Mouse (Mus musculus) heart, postnatal 0 days (tissue): ENCODE results near the gene Gpr152. TPM values are rescaled to one million over a fixed set of nuclear protein-coding genes. Genes with fewer than 3 reads are reported as not detected.

Source experiments
- ATAC-seq: fragments of 200-750 bp; cut with Nextera tagmentation; 2 replicates; pipeline ENCODE4 v1.8.0; 2017; ENCODE audit warnings: low read depth, moderate number of reproducible peaks, moderate library complexity; ENCODE audit not compliant: insufficient read depth
- DNase-seq: peaks from one replicate; pipeline ENCODE4 v3.0.0-alpha.2; 2016; ENCODE audit warnings: low spot score
- H3K27ac ChIP-seq: fragments of 300-500 bp; sonication (generic); 2 replicates; pipeline ENCODE4 v1.5.1; 2014; ENCODE audit warnings: low read depth, mild to moderate bottlenecking
- H3K27me3 ChIP-seq: fragments of 300-500 bp; sonication (generic); 2 replicates; pipeline ENCODE4 v1.6.1; 2014; ENCODE audit warnings: low read length, mixed read lengths; ENCODE audit not compliant: control insufficient read depth, insufficient read depth
- H3K36me3 ChIP-seq: fragments of 300-500 bp; sonication (generic); replicated peaks from 2 replicates; pipeline ENCODE4 v1.6.1; 2014; ENCODE audit warnings: low read length, mixed read lengths; ENCODE audit not compliant: control insufficient read depth, insufficient read depth
- H3K4me1 ChIP-seq: fragments of 300-500 bp; sonication (generic); 2 replicates; pipeline ENCODE4 v1.6.1; 2014; ENCODE audit warnings: antibody characterized with exemption; ENCODE audit not compliant: control insufficient read depth, insufficient read depth
- H3K4me2 ChIP-seq: fragments of 300-500 bp; sonication (generic); 2 replicates; pipeline ENCODE4 v1.6.1; 2014; ENCODE audit warnings: low read depth, mild to moderate bottlenecking, low read length, moderate library complexity
- H3K4me3 ChIP-seq: fragments of 300-500 bp; sonication (generic); 2 replicates; pipeline ENCODE4 v1.5.1; 2014; ENCODE audit warnings: low read depth, low read length
- H3K9ac ChIP-seq: fragments of 300-500 bp; sonication (generic); replicated peaks from 2 replicates; pipeline ENCODE4 v1.6.1; 2014; ENCODE audit warnings: low read depth, low read length, mixed read lengths
- H3K9me3 ChIP-seq: fragments of 300-500 bp; sonication (generic); replicated peaks from 2 replicates; pipeline ENCODE4 v1.6.1; 2016; ENCODE audit warnings: low read length; ENCODE audit not compliant: control insufficient read depth
- CTCF ChIP-seq: IDR thresholded peaks from 2 replicates; pipeline ENCODE4 v1.5.1; 2016; ENCODE audit warnings: antibody characterized with exemption, control low read depth, low read depth
- EP300 ChIP-seq: IDR thresholded peaks from 2 replicates; pipeline ENCODE4 v1.6.1; 2016; ENCODE audit warnings: antibody characterized with exemption, low read depth
- WGBS: fragments of 180-500 bp; shearing (Covaris S2); extraction: QIAGEN DNeasy Blood & Tissue Kit; methylation state at CpG from one replicate; pipeline ENCODE4 v1.1.7; 2014; 5-methylcytosine and 5-hydroxymethylcytosine counted together
- polyA plus RNA-seq: library from polyadenylated mRNA; unstranded; fragments of >200 nt; fragmentation: Nextera tagmentation; extraction: Ambion mirVana; gene quantifications from 2 replicates; pipeline ENCODE4 v1.2.1, GENCODE M21; 2015
- total RNA-seq: library from RNA; depleted of rRNA; stranded (reverse); fragments of >200 nt; gene quantifications from 2 replicates; pipeline ENCODE4 v1.2.3, GENCODE M21; 2014; ENCODE audit warnings: low replicate concordance

Gene Gpr152
- total and polyA plus RNA-seq, 2 experiments from 2014 or later: 0.03 TPM; not detected in 1

DNA sequence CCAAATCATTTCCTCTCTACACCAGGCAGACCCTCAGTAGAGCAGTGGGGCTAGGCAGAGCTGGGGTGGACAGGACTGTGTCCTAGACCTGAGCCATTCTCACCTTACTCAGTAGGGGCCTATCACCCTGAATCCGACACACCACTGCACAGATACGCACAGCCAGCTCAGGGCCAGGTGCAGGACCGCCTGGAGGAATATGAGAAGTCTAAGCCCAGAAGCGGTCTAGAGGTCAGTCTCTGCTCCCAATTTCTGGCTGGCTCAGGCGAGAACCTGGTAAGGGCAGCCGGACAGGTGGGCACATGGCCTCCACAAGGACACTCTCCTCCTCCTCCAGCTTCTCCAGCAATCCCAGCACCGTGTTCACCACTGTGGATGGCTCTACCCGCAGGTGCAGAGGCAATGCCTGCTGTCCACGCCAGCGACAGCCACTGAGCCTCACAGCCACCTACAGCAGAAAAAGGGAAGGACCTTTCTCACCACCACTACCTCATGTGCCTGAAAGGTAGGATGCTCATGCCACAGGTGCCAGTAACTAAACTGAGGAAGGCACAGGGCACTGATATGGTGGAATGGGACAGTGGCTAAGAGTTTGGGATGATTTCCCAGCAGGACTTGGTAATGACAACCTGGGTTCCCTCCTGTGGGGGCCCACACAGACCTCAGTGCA lies 31.3 kb downstream of the Gpr152 start:
- no peaks in the 10 kb centered on the region for H3K27me3 ChIP-seq
- TF ChIP-seq EP300 (no peak), CTCF (no peak)
- 0 out of 2 replicates have a peak, but pooled peaks cover 3% of the 10 kb centered on the region for H3K36me3 ChIP-seq
- H3K9me3 ChIP-seq: no peaks in the 10 kb centered on the region
- no peak overlapping the region; the same call in 1 of the 2 replicates for H3K4me3 ChIP-seq
- ATAC-seq (no peak), DNase-seq (no peak)
- peak overlapping the region; percentile 92 for H3K27ac ChIP-seq
- H3K9ac ChIP-seq: peak overlapping the region; percentile 68; the same call in 1 of the 2 replicates
- H3K4me2 ChIP-seq: peak overlapping the region; percentile 38
- WGBS: 89% methylated on average over 10 of the region's 10 CpGs
- peaks cover 47% of the 10 kb centered on the region for H3K4me1 ChIP-seq

DNA sequence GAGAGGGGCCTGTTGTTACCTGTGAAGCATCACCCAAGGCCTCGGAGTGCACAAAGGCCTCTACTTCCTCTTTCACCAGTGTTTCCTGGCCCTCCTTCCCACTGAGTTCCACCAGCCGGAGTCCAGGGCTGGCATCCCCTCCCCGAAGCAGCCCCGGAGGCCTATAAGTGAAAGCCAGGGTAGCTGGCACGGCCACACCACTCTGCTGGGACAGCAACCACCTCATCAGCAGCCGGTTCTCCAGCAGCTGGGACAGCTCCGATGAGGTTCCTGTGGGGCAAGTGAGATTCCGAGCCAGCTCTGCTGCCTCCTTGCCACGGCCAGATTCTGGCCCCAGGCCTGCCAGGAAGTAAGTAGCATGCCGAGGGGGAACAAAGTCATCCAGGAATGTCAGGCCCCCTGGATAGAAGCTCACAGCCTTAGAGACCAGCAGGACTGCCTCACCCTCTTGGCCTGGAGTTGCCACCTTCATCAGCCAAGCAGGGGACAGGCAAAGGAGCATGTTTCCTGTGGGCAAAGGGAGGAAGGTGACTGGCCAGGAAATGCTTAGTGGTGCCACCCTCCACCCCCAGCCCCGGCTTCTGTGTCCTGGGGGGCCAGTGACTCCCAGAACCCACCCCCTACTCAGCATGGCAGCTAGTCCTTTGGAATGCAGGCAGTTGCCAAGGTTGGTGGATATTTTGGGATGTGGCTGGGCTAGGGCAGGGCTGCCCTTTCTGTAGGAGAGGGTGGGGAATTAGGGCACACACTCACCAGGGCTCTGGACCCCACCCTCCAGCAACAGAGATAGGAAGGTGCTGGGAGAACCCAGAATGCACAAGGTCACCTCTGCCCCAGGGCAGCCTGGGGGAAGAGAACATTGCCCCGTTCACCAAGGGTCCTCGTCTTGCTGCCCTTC lies 32.1 kb downstream of the Gpr152 start:
- peak; percentile 57 for ATAC-seq
- no peaks in the 10 kb centered on the region for H3K27me3 ChIP-seq
- H3K9me3 ChIP-seq: no peaks in the 10 kb centered on the region
- H3K27ac ChIP-seq: peak overlapping the region; percentile 92
- peak overlapping the region; percentile 38 for H3K4me2 ChIP-seq
- TF ChIP-seq CTCF (no peak), EP300 (0 out of 2 replicates have a peak, but pooled peaks have one; percentile 16)
- H3K9ac ChIP-seq: peak overlapping the region; percentile 18
- H3K4me3 ChIP-seq: peak overlapping the region; percentile 1; the same call in 1 of the 2 replicates
- peaks cover 51% of the 10 kb centered on the region for H3K4me1 ChIP-seq
- H3K36me3 ChIP-seq: no peaks in the 10 kb centered on the region
- 14% methylated on average over 13 of the region's 13 CpGs for WGBS
- peak; percentile 82 for DNase-seq

DNA sequence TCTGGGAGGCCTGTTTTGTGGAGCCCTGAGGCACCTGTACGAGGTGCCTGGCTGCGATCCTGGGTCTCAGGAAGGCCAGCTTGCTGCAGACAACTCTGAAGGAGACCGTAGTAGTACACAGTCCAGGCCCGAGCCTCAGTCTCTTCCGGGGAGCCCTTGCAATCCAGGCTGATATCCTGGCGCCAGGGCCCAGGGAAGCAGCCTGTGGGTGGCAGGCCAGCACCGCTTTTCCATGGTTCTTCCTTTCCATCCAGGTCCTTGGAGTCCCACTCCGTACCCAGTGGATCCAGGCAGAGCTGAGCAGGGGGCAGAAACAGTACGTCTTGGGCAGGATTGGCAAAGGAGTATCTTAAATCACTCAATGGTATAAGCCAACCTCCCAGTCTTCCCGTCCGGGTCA lies 33.3 kb downstream of the Gpr152 start:
- Histone ChIP-seq H3K27me3 (no peaks in the 10 kb centered on the region), H3K9me3 (no peaks in the 10 kb centered on the region), H3K27ac (peak overlapping the region; percentile 92), H3K4me2 (no peak overlapping the region), H3K4me1 (peaks cover 48% of the 10 kb centered on the region), H3K4me3 (no peak overlapping the region), H3K9ac (no peak overlapping the region), H3K36me3 (no peaks in the 10 kb centered on the region)
- DNase-seq (no peak), ATAC-seq (no peak)
- TF ChIP-seq EP300 (no peak), CTCF (peak; percentile 34)
- WGBS: 60% methylated on average over 11 of the region's 11 CpGs

DNA sequence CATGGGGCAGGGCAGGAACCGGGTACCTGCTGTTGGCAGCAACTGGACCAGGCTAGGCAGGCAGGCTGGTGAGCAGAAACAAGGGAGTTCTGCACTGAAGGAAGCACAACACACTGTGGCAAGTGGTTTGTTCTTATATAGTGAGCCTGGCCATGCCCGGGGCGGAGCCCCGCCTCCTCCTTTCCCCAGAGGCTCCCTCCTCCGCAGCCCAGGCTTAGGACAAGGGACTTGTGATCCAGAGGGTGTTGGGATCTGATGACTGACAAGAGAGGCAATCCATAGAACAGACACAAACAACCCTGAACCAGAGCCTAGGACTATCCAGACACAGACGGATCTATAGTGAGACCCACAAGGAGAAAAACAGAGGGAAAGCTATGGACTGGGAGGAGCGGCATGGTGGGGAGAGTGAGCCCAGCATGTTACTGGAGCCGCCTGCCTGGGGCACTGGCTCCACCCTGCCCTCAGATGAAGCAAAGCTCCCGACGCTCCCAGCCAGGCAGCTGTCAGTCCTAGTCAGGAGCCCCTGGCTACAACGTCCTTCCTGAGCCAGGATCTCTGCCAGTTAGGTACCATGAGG lies 35.9 kb downstream of the Gpr152 start, which contains the start of gene Carns1:
Gene Carns1 (minus strand): TSS at position 112 of the 580 bp plus-strand sequence.
- Histone ChIP-seq H3K36me3 (no peaks in the 10 kb centered on the region), H3K4me2 (peak within 1 kb of the TSS; percentile 57), H3K27me3 (no peaks in the 10 kb centered on the region), H3K4me1 (peaks cover 40% of the 10 kb centered on the region), H3K27ac (peak within 1 kb of the TSS; percentile 86), H3K9me3 (no peaks in the 10 kb centered on the region), H3K4me3 (peak within 1 kb of the TSS; percentile 33), H3K9ac (peak within 1 kb of the TSS; percentile 51)
- TF ChIP-seq EP300: no peak
- no peak for TF ChIP-seq CTCF
- ATAC-seq: peak; percentile 67
- whole genome bisulfite sequencing: 6% methylated on average over 11 of the region's 11 CpGs
- peak; percentile 70 for DNase-seq

DNA sequence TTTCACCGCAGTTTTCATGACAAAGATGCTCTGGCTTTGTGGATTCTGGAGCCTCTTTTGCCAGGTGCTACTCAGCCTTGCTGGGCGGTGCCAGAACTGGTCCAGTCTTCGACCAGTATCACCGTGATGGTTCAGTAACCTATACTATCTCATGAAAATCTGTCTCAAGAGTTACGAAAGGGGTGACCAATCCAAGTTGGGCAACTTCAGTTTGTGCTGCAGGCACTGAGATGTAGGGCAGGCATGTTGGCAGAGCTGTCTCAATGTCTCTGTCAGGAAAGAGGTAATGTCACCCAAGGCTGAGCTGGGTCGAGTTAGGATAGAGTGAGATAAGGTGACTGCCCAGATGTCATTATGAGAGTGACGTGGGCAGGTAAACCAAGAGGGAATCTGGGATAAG lies 40.8 kb downstream of the Gpr152 start:
- no peak overlapping the region for H3K4me2 ChIP-seq
- H3K9me3 ChIP-seq: no peaks in the 10 kb centered on the region
- TF ChIP-seq EP300 (no peak), CTCF (no peak)
- H3K4me1 ChIP-seq: peaks cover 16% of the 10 kb centered on the region
- no peak overlapping the region for H3K9ac ChIP-seq
- H3K27me3 ChIP-seq: no peaks in the 10 kb centered on the region
- 75% methylated on average over 7 of the region's 7 CpGs for WGBS
- no peak overlapping the region for H3K27ac ChIP-seq
- no peaks in the 10 kb centered on the region for H3K36me3 ChIP-seq
- H3K4me3 ChIP-seq: no peak overlapping the region
- no peak for DNase-seq
- no peak for ATAC-seq
